Mouse (Mus musculus) stomach, postnatal 0 days (tissue): ENCODE measurements around the gene Nsfl1c. TPM values are rescaled to one million over a fixed set of nuclear protein-coding genes. Genes with fewer than 3 reads are reported as not detected.

Source experiments
- ATAC-seq: fragments of 200-750 bp; cut with Nextera tagmentation; 2 replicates; pipeline ENCODE4 v1.8.0; 2017; ENCODE audit not compliant: low FRiP score, low TSS enrichment
- DNase-seq: peaks from one replicate; pipeline ENCODE4 v3.0.0-alpha.2; 2016; ENCODE audit warnings: low spot score
- H3K27ac ChIP-seq: fragments of 300-500 bp; sonication (generic); replicated peaks from 2 replicates; pipeline ENCODE4 v1.5.1; 2014; ENCODE audit warnings: mild to moderate bottlenecking, control low read depth
- H3K27me3 ChIP-seq: fragments of 300-500 bp; sonication (generic); 2 replicates; pipeline ENCODE4 v1.6.1; 2014; ENCODE audit warnings: low read length; ENCODE audit not compliant: control insufficient read depth, insufficient read depth
- H3K36me3 ChIP-seq: fragments of 300-500 bp; sonication (generic); 2 replicates; pipeline ENCODE4 v1.6.1; 2014; ENCODE audit warnings: low read length, mixed read lengths; ENCODE audit not compliant: control insufficient read depth, insufficient read depth
- H3K4me1 ChIP-seq: fragments of 300-500 bp; sonication (generic); replicated peaks from 2 replicates; pipeline ENCODE4 v1.6.1; 2014; ENCODE audit warnings: antibody characterized with exemption; ENCODE audit not compliant: control insufficient read depth, insufficient read depth
- H3K4me2 ChIP-seq: fragments of 300-500 bp; sonication (generic); replicated peaks from 2 replicates; pipeline ENCODE4 v1.6.1; 2014; ENCODE audit warnings: low read depth, mild to moderate bottlenecking, control low read depth, moderate library complexity
- H3K4me3 ChIP-seq: fragments of 300-500 bp; sonication (generic); 2 replicates; pipeline ENCODE4 v1.5.1; 2014; ENCODE audit warnings: low read depth, low read length, control low read depth
- H3K9ac ChIP-seq: fragments of 300-500 bp; sonication (generic); 2 replicates; pipeline ENCODE4 v1.6.1; 2014; ENCODE audit warnings: mild to moderate bottlenecking, low read length, control low read depth, mixed read lengths
- H3K9me3 ChIP-seq: fragments of 300-500 bp; sonication (generic); 2 replicates; pipeline ENCODE4 v1.6.1; 2016; ENCODE audit warnings: low read length; ENCODE audit not compliant: control insufficient read depth
- CTCF ChIP-seq: IDR thresholded peaks from 2 replicates; pipeline ENCODE4 v1.5.1; 2016; ENCODE audit warnings: antibody characterized with exemption, low read depth, mild to moderate bottlenecking, moderate library complexity
- EP300 ChIP-seq: optimal IDR thresholded peaks from 2 replicates; pipeline ENCODE3; 2016; ENCODE audit warnings: antibody characterized with exemption
- WGBS: fragments of 180-500 bp; shearing (Covaris S2); extraction: QIAGEN DNeasy Blood & Tissue Kit; methylation state at CpG from one replicate; pipeline ENCODE4 v1.1.7; 2014; 5-methylcytosine and 5-hydroxymethylcytosine counted together
- polyA plus RNA-seq: library from polyadenylated mRNA; unstranded; fragments of >200 nt; fragmentation: Nextera tagmentation; extraction: Ambion mirVana; gene quantifications from 2 replicates; pipeline ENCODE4 v1.2.1, GENCODE M21; 2015

The Nsfl1c gene
- polyA plus RNA-seq, 1 experiment from 2014 or later: 118 TPM

- H3K4me3 ChIP-seq: peak within 1 kb of the TSS; percentile 90
- peak within 1 kb of the TSS; percentile 83 for H3K4me2 ChIP-seq
- H3K4me1 ChIP-seq: peaks cover 7% of the 10 kb centered on the region; the same call in 1 of the 2 replicates
- peak within 1 kb of the TSS; percentile 96 for H3K9ac ChIP-seq
- 0 out of 2 replicates have a peak, but pooled peaks cover 8% of the 10 kb centered on the region for H3K36me3 ChIP-seq
- H3K27ac ChIP-seq: peak within 1 kb of the TSS; percentile 98
- no peak for TF ChIP-seq EP300
- TF ChIP-seq CTCF: peak; percentile 34; the same call in 1 of the 2 replicates
- no peaks in the 10 kb centered on the region for H3K9me3 ChIP-seq
- under 1% methylated on average over 77 of the region's 93 CpGs for WGBS
- ATAC-seq (peak; percentile 95), DNase-seq (peak; percentile 97)
- no peaks in the 10 kb centered on the region for H3K27me3 ChIP-seq
Observed at GRCm38 (mm10) chr2:151542323-151543062, 48.5 kb downstream of the Nsfl1c start, which contains the start of gene Fkbp1a. TSS of gene Fkbp1a (plus strand) at chr2:151542483.

GRCm38 (mm10) chr2:151543063-151543895, 49.3 kb downstream of the Nsfl1c start:
- Histone ChIP-seq H3K36me3 (0 out of 2 replicates have a peak, but pooled peaks cover 10% of the 10 kb centered on the region), H3K4me3 (peak overlapping the region; percentile 90), H3K4me2 (peak overlapping the region; percentile 83), H3K4me1 (peaks cover 7% of the 10 kb centered on the region; the same call in 1 of the 2 replicates), H3K27ac (peak overlapping the region; percentile 98), H3K27me3 (no peaks in the 10 kb centered on the region), H3K9me3 (no peaks in the 10 kb centered on the region), H3K9ac (peak overlapping the region; percentile 96)
- WGBS: 2% methylated on average over 21 of the region's 21 CpGs
- no peak for TF ChIP-seq CTCF
- TF ChIP-seq EP300: no peak
- DNase-seq: peak; percentile 52
- ATAC-seq: no peak

GRCm38 (mm10) chr2:151544673-151545072, 50.7 kb downstream of the Nsfl1c start:
- WGBS: 51% methylated on average over 6 of the region's 6 CpGs
- TF ChIP-seq CTCF (no peak), EP300 (no peak)
- H3K36me3 ChIP-seq: 0 out of 2 replicates have a peak, but pooled peaks cover 10% of the 10 kb centered on the region
- H3K27ac ChIP-seq: no peak overlapping the region
- H3K9me3 ChIP-seq: no peaks in the 10 kb centered on the region
- peak overlapping the region; percentile 83; the same call in 1 of the 2 replicates for H3K4me2 ChIP-seq
- DNase-seq: peak; percentile 23
- H3K27me3 ChIP-seq: no peaks in the 10 kb centered on the region
- no peak for ATAC-seq
- H3K4me1 ChIP-seq: peaks cover 7% of the 10 kb centered on the region; the same call in 1 of the 2 replicates
- H3K9ac ChIP-seq: no peak overlapping the region
- no peak overlapping the region for H3K4me3 ChIP-seq

GRCm38 (mm10) chr2:151546571-151546970, 52.6 kb downstream of the Nsfl1c start:
- Histone ChIP-seq H3K27me3 (no peaks in the 10 kb centered on the region), H3K9me3 (no peaks in the 10 kb centered on the region), H3K4me3 (no peak overlapping the region), H3K4me2 (no peak overlapping the region), H3K36me3 (0 out of 2 replicates have a peak, but pooled peaks cover 10% of the 10 kb centered on the region), H3K9ac (no peak overlapping the region), H3K4me1 (peaks cover 4% of the 10 kb centered on the region; the same call in 1 of the 2 replicates), H3K27ac (no peak overlapping the region)
- ATAC-seq (no peak), DNase-seq (no peak)
- TF ChIP-seq CTCF: no peak
- no peak for TF ChIP-seq EP300
- 87% methylated on average over 4 of the region's 4 CpGs for WGBS

GRCm38 (mm10) chr2:151549615-151550121, 55.7 kb downstream of the Nsfl1c start:
- Histone ChIP-seq H3K4me3 (no peak overlapping the region), H3K9ac (no peak overlapping the region), H3K36me3 (peaks cover 13% of the 10 kb centered on the region; the same call in 1 of the 2 replicates), H3K27ac (no peak overlapping the region), H3K4me1 (no peaks in the 10 kb centered on the region), H3K9me3 (no peaks in the 10 kb centered on the region), H3K4me2 (no peak overlapping the region), H3K27me3 (no peaks in the 10 kb centered on the region)
- WGBS: 79% methylated on average over 3 of the region's 3 CpGs
- DNase-seq: no peak
- no peak for ATAC-seq
- no peak for TF ChIP-seq CTCF
- no peak for TF ChIP-seq EP300

Other genes starting within 250 kb of the Nsfl1c start
- gene 4921509C19Rik, start 18.0 kb upstream of the Nsfl1c start, polyA plus RNA-seq: not detected in 2 replicates
- 325 and 360 TPM in 2 replicates for gene Fkbp1a, start 48.3 kb downstream of the Nsfl1c start, polyA plus RNA-seq
- 156 and 169 TPM in 2 replicates for gene Sdcbp2, start 78.4 kb downstream of the Nsfl1c start, polyA plus RNA-seq
- 0.50 and 0.52 TPM in 2 replicates for gene Snph, start 138.4 kb downstream of the Nsfl1c start, polyA plus RNA-seq
- not detected in 2 replicates for gene Rad21l, start 174.4 kb downstream of the Nsfl1c start, polyA plus RNA-seq
- 0.40 and 0.62 TPM in 2 replicates for gene Tmem74b, start 207.8 kb downstream of the Nsfl1c start, polyA plus RNA-seq